Mouse (Mus musculus) liver, postnatal 0 days (tissue): Measurements from ENCODE around the gene Aox3. TPM values are rescaled to one million over a fixed set of nuclear protein-coding genes. Genes with fewer than 3 reads are reported as not detected.
A peak's percentile ranks its signal among the peaks of the same experiment; 100 is the strongest.

Experiments
- ATAC-seq: fragments of 200-750 bp; cut with Nextera tagmentation; 2 replicates; pipeline ENCODE4 v1.8.0; 2017; ENCODE audit warnings: mild to moderate bottlenecking, moderate library complexity
- DNase-seq: peaks from one replicate; pipeline ENCODE4 v3.0.0-alpha.2; 2016
- H3K27ac ChIP-seq: fragments of 300-500 bp; sonication (generic); 2 replicates; pipeline ENCODE4 v1.5.1; 2014; ENCODE audit warnings: antibody characterized with exemption, moderate library complexity, mild to moderate bottlenecking, low read depth
- H3K27me3 ChIP-seq: fragments of 300-500 bp; sonication (generic); 2 replicates; pipeline ENCODE4 v1.6.1; 2014; ENCODE audit warnings: low read length, control low read depth, mixed read lengths; ENCODE audit not compliant: insufficient read depth
- H3K36me3 ChIP-seq: fragments of 300-500 bp; sonication (generic); replicated peaks from 2 replicates; pipeline ENCODE4 v1.6.1; 2014; ENCODE audit warnings: mild to moderate bottlenecking, control low read depth, low read length, moderate library complexity, mixed read lengths; ENCODE audit not compliant: insufficient read depth
- H3K4me1 ChIP-seq: fragments of 300-500 bp; sonication (generic); 2 replicates; pipeline ENCODE4 v1.6.1; 2014; ENCODE audit warnings: antibody characterized with exemption, mild to moderate bottlenecking, control low read depth; ENCODE audit not compliant: insufficient read depth
- H3K4me2 ChIP-seq: fragments of 300-500 bp; sonication (generic); 2 replicates; pipeline ENCODE4 v1.6.1; 2014; ENCODE audit warnings: low read depth, mild to moderate bottlenecking, low read length, moderate library complexity, mixed read lengths
- H3K4me3 ChIP-seq: fragments of 300-500 bp; sonication (generic); 2 replicates; pipeline ENCODE4 v1.5.1; 2014; ENCODE audit warnings: low read depth, low read length
- H3K9ac ChIP-seq: fragments of 300-500 bp; sonication (generic); replicated peaks from 2 replicates; pipeline ENCODE4 v1.6.1; 2014; ENCODE audit warnings: mild to moderate bottlenecking, moderate library complexity
- H3K9me3 ChIP-seq: fragments of 300-500 bp; sonication (generic); 2 replicates; pipeline ENCODE4 v1.6.1; 2016; ENCODE audit warnings: mild to moderate bottlenecking, control low read depth, low read length, mixed read lengths
- CTCF ChIP-seq: sonication (generic); IDR thresholded peaks from 2 replicates; pipeline ENCODE4 v1.5.1; 2016; ENCODE audit warnings: antibody characterized with exemption, low read depth
- EP300 ChIP-seq: IDR thresholded peaks from 2 replicates; pipeline ENCODE4 v1.6.1; 2016; ENCODE audit warnings: antibody characterized with exemption, low read depth, mild to moderate bottlenecking
- whole genome bisulfite sequencing: fragments of 180-500 bp; shearing (Covaris S2); extraction: QIAGEN DNeasy Blood & Tissue Kit; methylation state at CpG from one replicate; pipeline ENCODE4 v1.1.7; 2014; ENCODE audit not compliant: insufficient replicate concordance; 5-methylcytosine and 5-hydroxymethylcytosine counted together
- polyA plus RNA-seq: library from polyadenylated mRNA; unstranded; fragments of >200 nt; fragmentation: Nextera tagmentation; extraction: Ambion mirVana; gene quantifications from 2 replicates; pipeline ENCODE4 v1.2.1, GENCODE M21; 2015

The Aox3 gene
- polyA plus RNA-seq, 1 experiment from 2014 or later, result 16.9 TPM

DNA sequence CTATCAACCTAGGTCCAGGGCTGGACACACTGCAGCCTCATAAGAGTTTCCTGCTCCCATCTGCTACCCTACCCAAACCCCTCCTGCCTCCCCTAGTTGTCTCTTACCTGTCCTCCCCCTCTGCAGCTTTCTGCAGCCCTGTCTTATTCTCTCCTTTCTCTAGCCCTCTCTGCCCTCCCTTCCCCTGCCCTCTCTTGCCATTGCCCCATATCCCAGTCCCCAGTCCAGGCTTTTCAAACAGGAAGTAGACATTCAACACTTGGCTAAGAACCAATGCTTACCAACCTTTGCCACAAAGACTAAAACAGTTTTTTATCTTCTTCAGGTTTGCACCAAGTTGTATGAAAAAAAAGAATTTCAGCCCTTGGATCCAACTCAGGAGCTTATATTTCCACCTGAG is 25.0 kb downstream of the Aox3 start:
- Histone ChIP-seq H3K27ac (no peak overlapping the region), H3K9me3 (peaks cover 3% of the 10 kb centered on the region), H3K9ac (no peak overlapping the region), H3K27me3 (no peaks in the 10 kb centered on the region), H3K36me3 (no peaks in the 10 kb centered on the region), H3K4me1 (no peaks in the 10 kb centered on the region), H3K4me3 (no peak overlapping the region), H3K4me2 (no peak overlapping the region)
- TF ChIP-seq EP300, result no peak
- no peak for TF ChIP-seq CTCF
- DNase-seq (no peak), ATAC-seq (0 out of 2 replicates have a peak, but pooled peaks have one; percentile 45)

DNA sequence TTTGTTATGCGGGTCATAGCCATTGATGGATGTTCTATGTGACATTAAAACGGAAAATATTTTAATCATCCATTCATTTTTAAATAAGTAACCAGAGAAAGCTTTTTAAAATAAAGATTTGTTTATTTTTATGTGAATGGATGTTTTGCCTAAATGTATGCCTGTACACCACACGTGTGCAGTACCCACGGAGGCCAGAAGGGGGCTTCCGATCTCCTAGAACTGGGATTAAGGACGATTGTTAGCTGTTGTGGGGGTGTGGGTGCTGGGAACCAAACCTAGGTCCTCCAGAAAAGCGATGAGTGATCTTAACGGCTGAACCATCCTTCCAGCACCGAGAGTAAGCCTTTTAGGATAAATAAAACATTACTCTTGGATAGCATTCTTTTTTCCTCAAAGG is 26.1 kb downstream of the Aox3 start:
- no peaks in the 10 kb centered on the region for H3K27me3 ChIP-seq
- DNase-seq (no peak), ATAC-seq (no peak)
- no peak overlapping the region for H3K27ac ChIP-seq
- H3K9ac ChIP-seq, result no peak overlapping the region
- no peak overlapping the region for H3K4me2 ChIP-seq
- no peaks in the 10 kb centered on the region for H3K36me3 ChIP-seq
- TF ChIP-seq EP300 (no peak), CTCF (peak; percentile 31)
- H3K4me1 ChIP-seq, result no peaks in the 10 kb centered on the region
- H3K9me3 ChIP-seq, result peaks cover 3% of the 10 kb centered on the region
- H3K4me3 ChIP-seq, result no peak overlapping the region
- WGBS, result 80% methylated on average over 9 of the region's 9 CpGs

DNA sequence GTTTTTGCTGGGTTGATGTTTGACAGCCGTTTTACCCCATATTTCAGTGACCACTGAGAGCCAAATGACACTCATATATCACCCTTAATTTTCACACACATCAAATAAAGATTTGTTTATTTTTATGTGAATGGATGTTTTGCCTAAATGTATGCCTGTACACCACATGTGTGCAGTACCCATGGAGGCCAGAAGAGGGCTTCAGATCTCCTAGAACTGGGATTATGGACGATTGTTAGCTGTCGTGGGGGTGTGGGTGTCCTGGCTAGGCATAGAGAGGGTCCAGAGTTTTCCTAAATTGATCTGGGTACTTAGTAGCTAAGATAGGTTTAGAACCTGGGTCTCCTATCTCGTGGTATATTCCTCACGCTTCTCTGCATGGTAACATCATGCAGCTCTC is 27.7 kb downstream of the Aox3 start:
- Histone ChIP-seq H3K27ac (no peak overlapping the region), H3K36me3 (no peaks in the 10 kb centered on the region), H3K4me2 (no peak overlapping the region), H3K9ac (no peak overlapping the region), H3K4me3 (no peak overlapping the region), H3K27me3 (no peaks in the 10 kb centered on the region), H3K4me1 (no peaks in the 10 kb centered on the region), H3K9me3 (peaks cover 3% of the 10 kb centered on the region)
- no peak for ATAC-seq
- 80% methylated on average over 5 of the region's 5 CpGs for WGBS
- TF ChIP-seq CTCF (peak; percentile 22; the same call in 1 of the 2 replicates), EP300 (no peak)
- no peak for DNase-seq

DNA sequence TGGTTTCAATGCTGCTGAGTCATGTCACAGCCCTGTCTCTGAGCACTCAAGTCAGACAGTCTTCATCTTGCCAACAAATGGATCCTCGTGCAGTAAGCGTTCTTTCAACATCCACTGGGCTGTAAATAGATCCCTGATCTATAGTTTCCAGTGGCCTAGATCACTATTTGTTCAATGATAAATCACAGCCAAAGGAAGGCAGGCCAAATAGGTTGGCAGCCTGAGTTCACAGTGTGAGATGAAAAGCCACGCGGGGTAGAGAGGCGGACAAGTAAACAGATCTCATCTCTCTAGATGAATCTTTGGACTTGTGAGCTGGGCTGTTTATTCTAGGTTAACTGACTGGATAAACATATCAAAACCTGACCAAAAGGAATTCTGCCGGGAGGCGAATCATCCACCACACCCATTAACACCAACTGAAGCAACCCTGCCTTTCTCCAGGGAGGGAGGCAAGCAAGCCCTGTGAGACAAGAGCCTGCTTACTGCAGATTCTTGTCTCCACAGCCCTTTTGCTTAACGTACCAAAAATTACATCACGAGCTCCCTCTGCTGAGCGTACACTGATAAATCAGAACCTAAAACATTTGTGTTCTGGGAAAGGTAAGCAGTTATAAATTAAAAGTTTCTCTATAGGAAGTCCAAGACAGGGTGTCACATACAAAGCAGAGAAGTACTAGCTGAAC is 31.6 kb downstream of the Aox3 start:
- H3K9me3 ChIP-seq, result no peaks in the 10 kb centered on the region
- peak; percentile 45 for DNase-seq
- peak overlapping the region; percentile 87 for H3K27ac ChIP-seq
- H3K4me3 ChIP-seq, result no peak overlapping the region
- H3K4me1 ChIP-seq, result no peaks in the 10 kb centered on the region
- H3K4me2 ChIP-seq, result 0 out of 2 replicates have a peak overlapping the region, but pooled peaks have one; percentile 26
- H3K36me3 ChIP-seq, result no peaks in the 10 kb centered on the region
- H3K9ac ChIP-seq, result no peak overlapping the region
- no peaks in the 10 kb centered on the region for H3K27me3 ChIP-seq
- TF ChIP-seq EP300 (peak; percentile 49; the same call in 1 of the 2 replicates), CTCF (peak; percentile 38; the same call in 1 of the 2 replicates)
- ATAC-seq, result peak; percentile 97
- WGBS, result 58% methylated on average over 10 of the region's 10 CpGs

DNA sequence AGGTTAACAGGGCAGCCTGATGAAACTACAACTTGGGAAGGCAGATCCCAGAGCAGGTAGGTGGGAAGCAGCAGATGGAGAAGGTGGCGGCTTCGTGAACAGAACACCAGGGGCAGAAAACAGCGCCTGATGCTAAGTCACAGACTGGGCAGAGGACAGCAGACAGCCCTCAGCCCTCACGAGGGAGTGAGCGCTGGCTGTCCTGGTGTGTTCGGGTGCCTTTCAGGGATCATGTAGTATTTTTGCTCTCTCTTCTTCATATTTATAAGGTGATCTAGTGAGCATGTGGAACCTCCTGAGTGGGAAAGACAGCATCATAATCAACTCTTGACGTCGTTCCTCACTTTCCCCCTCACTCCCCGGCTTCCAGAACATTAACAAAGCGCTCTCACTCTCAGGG is 33.1 kb downstream of the Aox3 start:
- Histone ChIP-seq H3K9ac (no peak overlapping the region), H3K4me1 (no peaks in the 10 kb centered on the region), H3K27ac (no peak overlapping the region), H3K9me3 (no peaks in the 10 kb centered on the region), H3K36me3 (no peaks in the 10 kb centered on the region), H3K27me3 (no peaks in the 10 kb centered on the region), H3K4me2 (no peak overlapping the region), H3K4me3 (no peak overlapping the region)
- no peak for DNase-seq
- TF ChIP-seq EP300 (no peak), CTCF (no peak)
- WGBS, result 77% methylated on average over 10 of the region's 10 CpGs
- ATAC-seq, result no peak

DNA sequence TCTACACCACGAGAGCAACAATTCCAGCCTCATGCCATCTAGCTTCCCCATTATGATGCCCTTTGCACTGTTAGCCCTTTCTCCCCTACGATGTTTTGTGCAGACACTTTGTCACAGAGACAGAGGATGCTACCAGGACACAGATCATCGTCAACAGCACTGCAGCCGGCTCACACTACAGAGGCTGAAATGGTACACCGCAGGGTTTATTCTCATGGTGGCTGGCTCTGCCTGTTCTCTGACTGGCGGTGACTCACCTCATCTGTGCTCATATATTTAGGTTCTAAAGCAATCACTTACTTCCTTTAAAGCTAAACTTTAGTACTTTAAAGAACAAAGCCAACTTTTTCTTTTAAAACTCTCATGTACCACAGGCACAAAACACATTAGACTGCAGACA is 34.8 kb downstream of the Aox3 start:
- Histone ChIP-seq H3K4me2 (no peak overlapping the region), H3K27me3 (no peaks in the 10 kb centered on the region), H3K4me1 (no peaks in the 10 kb centered on the region), H3K9me3 (no peaks in the 10 kb centered on the region), H3K36me3 (no peaks in the 10 kb centered on the region), H3K9ac (no peak overlapping the region), H3K27ac (no peak overlapping the region), H3K4me3 (no peak overlapping the region)
- 70% methylated on average over 6 of the region's 6 CpGs for WGBS
- ATAC-seq, result no peak
- TF ChIP-seq CTCF (no peak), EP300 (no peak)
- DNase-seq, result no peak
